9 mouse cellular contexts compared by ENCODE assay signal in genomic region chr8:11361546-11362277, GRCm38 (mm10). TPM values are rescaled to one million over a fixed set of nuclear protein-coding genes. Genes with fewer than 3 reads are reported as not detected.
DNase-seq lines count a peak whose midpoint lies in the region; ATAC-seq lines count a peak whose summit lies in the region.
"Had no signal": no experiment of that assay in that cellular context is flagged by ENCODE, and none has a peak within 500 bp of the region (broad histone marks: within the 10 kb centered on the region; RNA-seq: fewer than 3 reads in every experiment).

No protein-coding gene starts in this region.

- H3K27ac ChIP-seq in kidney, embryonic 16.5 days (ENCODE audit: low read length), result peak overlapping the region; percentile 91
- H3K27ac ChIP-seq in forebrain, embryonic 11.5 days (ENCODE audit: low read depth, low read length), result peak overlapping the region; percentile 39
- no peak overlapping the region; the same call in 1 of the 2 replicates for H3K27ac ChIP-seq in hindbrain, embryonic 16.5 days (ENCODE audit: low read depth, low read length)
- H3K27ac ChIP-seq in neural tube, embryonic 13.5 days (replicated peaks), result peak overlapping the region; percentile 46

- DNase-seq in kidney, adult 9 months, result no peak
- DNase-seq in forebrain, embryonic 11.5 days (ENCODE audit: low spot score), result no peak
- no peak for DNase-seq in thymus, postnatal 4 days
- DNase-seq in adrenal gland, postnatal 10 days, result no peak
- DNase-seq: cerebellum, adult 9-11 months; right cerebral cortex, postnatal 25 days had no signal

- no peak overlapping the region for H3K4me3 ChIP-seq in kidney, embryonic 16.5 days (ENCODE audit: low read length)
- H3K4me3 ChIP-seq in forebrain, embryonic 11.5 days (ENCODE audit: low read depth, low read length), result no peak overlapping the region
- H3K4me3 ChIP-seq in hindbrain, embryonic 16.5 days (ENCODE audit: low read length), result no peak overlapping the region
- no peak overlapping the region for H3K4me3 ChIP-seq in neural tube, embryonic 13.5 days

- peaks cover 4% of the 10 kb centered on the region; the same call in 1 of the 2 replicates for H3K36me3 ChIP-seq in kidney, embryonic 16.5 days (ENCODE audit: insufficient read depth, low read length)
- no peaks in the 10 kb centered on the region for H3K36me3 ChIP-seq in forebrain, embryonic 11.5 days (ENCODE audit: control insufficient read depth, insufficient read depth, low read length)
- no peaks in the 10 kb centered on the region for H3K36me3 ChIP-seq in hindbrain, embryonic 16.5 days (ENCODE audit: control insufficient read depth, insufficient read depth, low read length)
- H3K36me3 ChIP-seq in neural tube, embryonic 13.5 days, result no peaks in the 10 kb centered on the region

- WGBS in kidney, embryonic 16.5 days, result 60% methylated on average over 9 of the region's 9 CpGs
- 69% methylated on average over 9 of the region's 9 CpGs for WGBS in forebrain, embryonic 11.5 days
- 61% methylated on average over 9 of the region's 9 CpGs for WGBS in hindbrain, embryonic 16.5 days
- 62% methylated on average over 9 of the region's 9 CpGs for WGBS in neural tube, embryonic 13.5 days

- H3K4me1 ChIP-seq in kidney, embryonic 16.5 days (ENCODE audit: insufficient read depth, low read length), result peaks cover 72% of the 10 kb centered on the region
- peaks cover 20% of the 10 kb centered on the region; the same call in 1 of the 2 replicates for H3K4me1 ChIP-seq in forebrain, embryonic 11.5 days (replicated peaks; ENCODE audit: control insufficient read depth, insufficient read depth, low read length)
- H3K4me1 ChIP-seq in hindbrain, embryonic 16.5 days (ENCODE audit: control insufficient read depth, insufficient read depth, low read depth, low read length), result peaks cover 17% of the 10 kb centered on the region
- H3K4me1 ChIP-seq in neural tube, embryonic 13.5 days (replicated peaks), result peaks cover 47% of the 10 kb centered on the region

- peak overlapping the region; percentile 24; the same call in 1 of the 2 replicates for H3K4me2 ChIP-seq in kidney, embryonic 16.5 days (replicated peaks; ENCODE audit: low read depth, low read length)
- no peak overlapping the region for H3K4me2 ChIP-seq in forebrain, embryonic 11.5 days (ENCODE audit: low read depth, low read length, severe bottlenecking)
- no peak overlapping the region for H3K4me2 ChIP-seq in hindbrain, embryonic 16.5 days (ENCODE audit: low read length)
- no peak overlapping the region for H3K4me2 ChIP-seq in neural tube, embryonic 13.5 days

- ATAC-seq in kidney, embryonic 16.5 days (ENCODE audit: low FRiP score, low TSS enrichment), result peak; percentile 52
- no peak; the same call in 1 of the 2 replicates for ATAC-seq in forebrain, embryonic 11.5 days (replicated peaks; ENCODE audit: low FRiP score)
- peak; percentile 59; the same call in 1 of the 2 replicates for ATAC-seq in hindbrain, embryonic 16.5 days
- peak; percentile 19; the same call in 1 of the 2 replicates for ATAC-seq in neural tube, embryonic 13.5 days (ENCODE audit: low read depth)

- H3K9ac ChIP-seq in kidney, embryonic 16.5 days (replicated peaks; ENCODE audit: low read length), result peak overlapping the region; percentile 13; the same call in 1 of the 2 replicates
- peak overlapping the region; percentile 4; the same call in 1 of the 2 replicates for H3K9ac ChIP-seq in forebrain, embryonic 11.5 days (ENCODE audit: low read length)
- H3K9ac ChIP-seq in hindbrain, embryonic 16.5 days (ENCODE audit: low read depth, low read length), result peak overlapping the region; percentile 11; the same call in 1 of the 2 replicates
- no peak overlapping the region for H3K9ac ChIP-seq in neural tube, embryonic 13.5 days

- H3K9me3 ChIP-seq in kidney, embryonic 16.5 days (ENCODE audit: low read length), result no peaks in the 10 kb centered on the region
- H3K9me3 ChIP-seq in forebrain, embryonic 11.5 days (ENCODE audit: control insufficient read depth, low read length), result no peaks in the 10 kb centered on the region
- H3K9me3 ChIP-seq in hindbrain, embryonic 16.5 days (ENCODE audit: control insufficient read depth, low read length), result no peaks in the 10 kb centered on the region
- no peaks in the 10 kb centered on the region for H3K9me3 ChIP-seq in neural tube, embryonic 13.5 days

- H3K27me3 ChIP-seq in kidney, embryonic 16.5 days (ENCODE audit: insufficient read depth, low read length), result no peaks in the 10 kb centered on the region
- H3K27me3 ChIP-seq in forebrain, embryonic 11.5 days (ENCODE audit: control insufficient read depth, insufficient read depth, low read length), result no peaks in the 10 kb centered on the region
- no peaks in the 10 kb centered on the region for H3K27me3 ChIP-seq in hindbrain, embryonic 16.5 days (replicated peaks; ENCODE audit: control insufficient read depth, insufficient read depth, low read length)
- no peaks in the 10 kb centered on the region for H3K27me3 ChIP-seq in neural tube, embryonic 13.5 days

RNA-seq across cellular contexts. Expression of gene Col4a1, which starts 49.1 kb away (rescaled TPM):
- polyA plus RNA-seq in kidney, embryonic 16.5 days (2015; fragmentation: Nextera tagmentation; extraction: Ambion mirVana), result 382 and 440 TPM in 2 replicates
- polyA plus RNA-seq in forebrain, embryonic 11.5 days (2014; fragmentation: Nextera tagmentation; extraction: Ambion mirVana), result 118 and 130 TPM in 2 replicates
- 68.6 and 105 TPM in 2 replicates for polyA plus RNA-seq in hindbrain, embryonic 16.5 days (2015; fragmentation: Nextera tagmentation; extraction: Ambion mirVana)
- polyA plus RNA-seq in neural tube, embryonic 13.5 days (2015; fragmentation: Nextera tagmentation; extraction: Ambion mirVana), result 101 and 108 TPM in 2 replicates
- 100 to 1,000 TPM; 677 to 700 TPM for total RNA-seq in adrenal gland, postnatal 10 days (2021)

RNA-seq across cellular contexts. Expression of gene Col4a2, which starts 49.1 kb away (rescaled TPM):
- 121 and 126 TPM in 2 replicates for polyA plus RNA-seq in kidney, embryonic 16.5 days (2015; fragmentation: Nextera tagmentation; extraction: Ambion mirVana)
- polyA plus RNA-seq in forebrain, embryonic 11.5 days (2014; fragmentation: Nextera tagmentation; extraction: Ambion mirVana), result 40.4 and 45.4 TPM in 2 replicates
- 28.9 and 42.5 TPM in 2 replicates for polyA plus RNA-seq in hindbrain, embryonic 16.5 days (2015; fragmentation: Nextera tagmentation; extraction: Ambion mirVana)
- polyA plus RNA-seq in neural tube, embryonic 13.5 days (2015; fragmentation: Nextera tagmentation; extraction: Ambion mirVana), result 47.5 and 52.5 TPM in 2 replicates
- total RNA-seq in adrenal gland, postnatal 10 days (2021), result 100 to 1,000 TPM; 322 to 338 TPM
